Mouse (Mus musculus) gastrocnemius, adult 8-10 months (tissue): Measurements from ENCODE around the gene Ago4. TPM values are rescaled to one million over a fixed set of nuclear protein-coding genes. Genes with fewer than 3 reads are reported as not detected.

Experiments used
- DNase-seq, 2 experiments: peaks; one replicate each; pipeline ENCODE4 v3.0.0; 2022; ENCODE audit warnings: low spot score in 2 of 2
- microRNA-seq: library from miRNA; unstranded; fragments of <30 nt; microRNA quantifications from one replicate; pipeline ENCODE4 v1.2.0, GENCODE M21; 2022
- total RNA-seq, 4 experiments: library from RNA; stranded (reverse); gene quantifications; 2 replicates each; pipeline ENCODE4 v1.2.4; 2022

The Ago4 gene
- total RNA-seq, 4 experiments from 2014 or later = 4.8 to 6.6 (median 5.5) TPM

DNA sequence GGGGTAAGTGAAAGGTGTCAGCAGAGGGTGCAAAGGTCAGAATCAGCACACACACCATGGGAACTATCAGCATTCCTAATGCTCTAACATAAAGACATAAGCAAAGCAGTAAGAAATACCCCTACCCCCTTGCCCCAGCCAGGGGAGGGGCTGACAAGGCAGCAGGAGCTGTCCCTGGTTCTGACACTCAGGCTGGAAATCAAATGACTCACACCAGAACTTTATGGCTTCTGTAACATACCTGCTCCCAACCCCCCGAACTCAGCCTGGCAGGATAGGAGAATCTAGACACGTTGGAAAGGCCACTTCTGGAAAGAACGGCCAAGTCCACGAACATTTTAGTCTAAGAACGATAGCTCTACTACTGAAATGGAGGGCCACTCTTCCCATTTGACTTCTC, 60.2 kb downstream of the Ago4 start:
- no peak for DNase-seq

DNA sequence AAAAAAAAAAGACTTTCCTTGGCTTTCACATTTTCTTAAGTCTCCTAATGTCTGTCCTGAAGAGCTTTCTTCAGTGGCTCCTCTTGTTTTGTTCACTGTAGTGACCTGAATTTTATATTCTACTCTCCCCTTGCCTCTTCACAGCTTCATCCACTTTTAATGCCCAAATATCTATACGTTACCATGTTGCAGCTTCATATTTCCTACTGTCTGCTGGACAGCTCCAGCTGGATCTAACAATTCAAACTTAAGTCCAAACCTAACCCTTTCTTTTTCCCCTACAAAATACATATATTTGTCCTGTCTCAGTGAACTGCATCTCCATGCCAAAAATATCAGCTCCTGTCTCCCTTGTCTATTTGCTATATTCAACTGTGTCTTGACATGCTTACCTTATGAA, 63.9 kb downstream of the Ago4 start:
- DNase-seq = no peak

DNA sequence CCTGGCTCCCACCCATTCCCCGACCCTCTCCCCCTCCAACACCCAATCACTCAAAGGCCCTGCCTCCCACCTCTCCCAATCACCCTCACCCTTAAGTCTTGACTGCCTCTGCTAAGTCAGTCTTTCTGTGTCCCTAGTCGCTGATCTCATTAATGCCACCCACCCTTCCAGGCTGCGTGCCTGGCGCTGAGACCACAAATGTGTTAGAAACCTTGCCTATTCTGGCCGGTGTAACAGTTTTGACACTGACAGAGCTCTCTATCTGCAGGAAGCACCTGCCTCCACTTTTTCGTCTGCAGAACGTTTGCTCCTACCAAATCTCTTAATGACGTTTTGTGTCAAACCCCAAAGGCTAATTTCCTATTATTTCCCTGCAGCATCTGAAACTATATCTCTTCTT, 64.3 kb downstream of the Ago4 start:
- no peak for DNase-seq

DNA sequence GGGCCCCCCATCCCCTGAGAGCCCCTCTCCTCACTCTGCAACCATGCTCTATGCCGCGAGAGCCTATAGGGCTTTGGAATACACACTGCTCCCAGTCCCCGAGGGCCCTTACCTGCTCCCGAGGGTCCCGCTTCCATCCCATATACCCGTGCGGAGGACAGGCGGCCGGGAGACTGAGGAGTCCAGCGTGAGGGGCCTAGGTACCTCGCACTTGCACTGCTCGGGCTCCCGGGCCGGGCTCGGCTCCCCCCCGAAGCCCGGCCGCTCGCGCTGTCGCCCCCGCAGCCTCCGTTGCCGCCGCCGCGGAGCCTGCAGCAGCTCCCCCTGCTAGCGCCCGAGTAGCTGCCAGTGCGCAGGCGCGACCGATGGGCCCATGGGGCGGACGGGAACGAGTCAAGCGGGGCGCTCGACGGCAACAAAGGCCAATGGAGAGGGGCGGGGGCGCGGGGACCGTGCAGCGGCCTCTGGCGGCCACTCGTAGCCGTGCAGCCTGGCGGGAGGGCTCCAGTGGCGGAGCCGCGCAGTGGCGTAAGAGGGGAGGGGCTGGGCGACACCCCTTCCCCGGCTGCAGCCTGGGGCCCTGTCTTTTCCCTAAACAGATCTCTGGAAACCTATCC, 64.9 kb downstream of the Ago4 start, which contains the start of gene Ago1:
TSS of gene Ago1 (minus strand) at position 299 of the 617 bp plus-strand sequence.
- peak; percentile 90 to 92 for DNase-seq

DNA sequence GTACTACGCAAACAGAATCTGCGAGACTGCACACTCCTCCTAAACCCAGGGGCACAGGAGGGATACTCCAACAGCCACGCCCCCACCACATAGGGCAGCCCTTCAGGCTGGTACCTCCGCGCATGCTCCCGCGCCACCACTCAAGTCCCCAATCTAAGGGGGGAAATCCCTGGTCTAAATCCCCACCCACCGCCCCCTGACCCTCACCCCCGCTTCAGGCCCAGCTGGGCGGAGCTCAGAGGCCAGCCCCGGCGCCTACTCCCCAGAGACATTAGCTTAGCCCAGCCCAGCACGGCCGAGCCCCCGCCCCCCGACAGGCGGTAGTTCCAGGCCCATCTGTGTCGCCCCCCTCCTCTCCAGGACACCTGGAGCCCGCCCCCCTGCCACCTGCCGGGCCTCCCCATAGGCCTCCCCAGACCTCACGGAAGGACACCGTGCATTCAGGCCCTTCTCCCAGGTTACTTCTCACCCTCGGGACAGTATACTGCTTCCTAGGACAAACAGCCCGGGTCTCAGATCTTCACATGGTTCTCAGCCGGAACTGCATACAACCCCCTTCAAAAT, 65.5 kb downstream of the Ago4 start:
- peak; percentile 8 to 34 for DNase-seq

DNA sequence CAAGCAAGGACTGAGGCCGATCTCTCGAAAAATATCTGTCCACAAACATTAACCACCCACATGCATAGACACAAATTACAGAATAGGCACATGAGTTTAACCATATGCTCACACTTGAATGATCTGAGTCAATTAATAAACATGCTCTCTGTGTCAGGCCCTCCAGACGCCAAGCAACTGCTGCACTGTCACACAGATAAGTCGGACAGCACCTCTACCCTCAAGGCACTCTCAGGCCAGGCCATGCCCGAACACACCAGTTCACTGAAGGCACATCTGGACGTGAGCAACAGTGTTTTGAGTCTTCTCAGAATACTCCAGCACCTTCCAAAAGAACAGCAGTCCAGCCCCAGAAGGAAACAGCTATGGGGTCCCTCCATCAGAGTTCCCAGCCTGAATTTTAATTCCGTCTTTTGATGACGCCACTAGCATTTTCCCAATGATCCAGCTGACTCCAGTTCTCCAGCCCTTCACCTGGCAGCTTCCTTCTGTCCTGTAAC, 67.0 kb downstream of the Ago4 start:
- DNase-seq = no peak

DNA sequence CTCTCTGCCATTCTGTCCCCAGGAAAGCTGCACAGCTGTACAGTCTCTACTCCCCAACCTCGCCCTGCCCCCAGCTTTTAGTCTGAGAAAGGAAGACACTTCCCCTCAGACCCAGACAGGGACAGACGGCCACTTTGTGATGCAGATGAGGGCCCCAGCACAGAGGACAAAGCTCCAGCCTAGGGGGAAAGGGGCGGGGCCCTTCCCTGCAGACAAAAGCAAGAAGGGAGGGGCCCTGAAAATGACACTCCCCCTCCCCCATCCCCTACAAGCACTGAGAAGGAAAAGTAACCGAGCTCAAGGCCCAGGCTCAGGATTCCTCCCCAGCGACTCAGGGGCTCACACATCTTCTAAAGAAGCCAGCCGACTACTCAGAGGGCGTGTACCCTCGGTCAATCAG, 67.4 kb downstream of the Ago4 start:
- no peak for DNase-seq

DNA sequence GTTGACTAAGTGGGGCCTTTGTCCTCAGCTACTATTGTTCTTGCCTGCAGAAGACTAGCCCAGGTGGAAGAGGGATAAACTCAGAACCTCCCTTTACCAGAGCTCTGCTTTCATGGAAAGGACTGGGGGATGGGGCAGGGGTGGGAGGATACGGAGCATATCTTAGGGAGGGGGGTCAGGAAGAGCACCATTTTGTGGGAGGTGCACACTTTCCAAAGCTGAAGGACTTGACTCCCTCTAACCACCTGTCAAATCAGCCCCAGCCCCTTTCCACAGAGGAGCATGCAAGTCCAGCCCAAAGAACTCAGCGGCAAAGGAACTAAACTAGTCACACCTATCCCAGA, 68.4 kb downstream of the Ago4 start:
- DNase-seq = no peak

DNA sequence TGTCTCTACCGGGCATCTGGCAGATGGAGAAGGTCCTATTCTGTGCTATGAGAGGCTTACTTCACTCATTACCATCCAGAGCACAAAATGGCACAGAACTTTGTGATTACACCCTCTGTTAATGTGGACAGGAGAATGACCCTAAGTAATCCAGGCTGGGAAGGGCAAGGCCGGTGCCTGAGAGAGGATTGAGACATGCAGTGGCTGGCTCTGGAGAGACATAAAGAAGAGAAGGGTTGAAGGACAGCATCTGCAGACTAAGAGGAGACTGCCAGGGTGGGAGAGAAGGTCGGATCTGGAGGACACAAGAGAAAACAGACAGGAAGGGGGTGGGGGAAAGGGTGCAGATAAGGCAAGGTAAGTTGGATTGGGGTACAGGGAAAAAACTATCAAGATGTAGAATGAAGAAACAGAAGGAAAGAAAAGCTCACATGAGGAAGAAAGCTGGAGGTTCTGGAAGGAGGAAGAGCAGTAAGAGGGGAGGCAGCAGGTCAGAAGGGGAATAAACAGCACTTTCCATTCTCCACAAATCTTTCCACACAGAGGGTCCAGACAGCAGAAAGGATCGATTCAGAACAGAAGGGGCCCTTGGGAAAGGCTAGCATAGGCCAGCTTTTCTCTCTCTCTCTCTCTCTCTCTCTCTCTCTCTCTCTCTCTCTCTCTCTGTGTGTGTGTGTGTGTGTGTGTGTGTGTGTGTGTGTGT, 68.9 kb downstream of the Ago4 start:
- DNase-seq = no peak

DNA sequence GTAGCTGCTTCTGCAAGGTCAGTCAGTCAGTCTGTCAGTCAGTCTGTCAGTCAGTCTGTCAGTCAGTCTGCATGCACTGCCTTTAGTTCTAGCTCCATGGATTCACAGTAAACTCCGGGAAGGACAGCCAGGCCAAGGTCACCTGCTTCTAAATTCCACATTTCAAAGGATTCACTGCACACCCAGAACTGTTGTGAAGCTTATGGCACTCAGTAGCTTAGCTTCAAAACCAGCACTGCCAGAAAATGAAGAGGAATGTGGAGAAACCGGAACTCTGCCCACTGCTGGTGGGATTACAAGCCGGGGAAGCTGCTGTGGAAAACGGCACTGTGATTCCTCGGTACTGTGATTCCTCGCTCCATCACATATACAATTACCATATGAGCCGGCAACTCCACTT, 77.8 kb downstream of the Ago4 start:
- no peak for DNase-seq

DNA sequence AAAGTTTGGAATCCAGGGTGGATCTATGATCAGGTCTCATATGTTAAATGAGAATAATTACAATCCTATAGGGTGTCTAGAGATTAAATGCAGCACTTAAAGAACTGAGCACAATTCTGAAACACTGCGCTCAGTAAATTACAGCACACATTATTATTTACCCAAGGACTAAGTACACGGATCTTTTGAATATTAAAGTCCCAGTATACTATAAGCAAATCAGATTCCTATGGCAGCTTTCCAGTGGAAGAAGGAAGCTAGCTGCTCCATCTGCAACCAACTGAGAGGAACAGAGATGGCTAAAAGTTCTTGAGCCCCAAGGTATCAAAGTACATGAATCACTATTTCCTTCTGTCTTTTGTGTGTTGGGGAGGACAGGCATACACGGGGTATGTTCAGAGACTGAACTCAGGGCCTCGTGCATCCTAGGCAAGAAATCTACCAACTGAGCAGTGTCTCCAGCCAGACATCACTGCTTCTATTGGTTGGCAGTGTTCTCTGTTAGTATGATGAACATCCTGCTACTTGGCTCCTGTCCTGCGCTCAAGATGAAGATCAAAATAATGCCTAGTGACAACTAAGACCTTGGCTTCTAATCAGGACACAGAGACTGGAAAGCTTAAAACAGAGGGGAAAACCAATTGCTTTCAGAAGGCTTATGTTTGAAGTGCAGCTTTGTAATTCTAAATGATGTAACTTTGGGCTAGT, 78.6 kb downstream of the Ago4 start:
- no peak for DNase-seq

DNA sequence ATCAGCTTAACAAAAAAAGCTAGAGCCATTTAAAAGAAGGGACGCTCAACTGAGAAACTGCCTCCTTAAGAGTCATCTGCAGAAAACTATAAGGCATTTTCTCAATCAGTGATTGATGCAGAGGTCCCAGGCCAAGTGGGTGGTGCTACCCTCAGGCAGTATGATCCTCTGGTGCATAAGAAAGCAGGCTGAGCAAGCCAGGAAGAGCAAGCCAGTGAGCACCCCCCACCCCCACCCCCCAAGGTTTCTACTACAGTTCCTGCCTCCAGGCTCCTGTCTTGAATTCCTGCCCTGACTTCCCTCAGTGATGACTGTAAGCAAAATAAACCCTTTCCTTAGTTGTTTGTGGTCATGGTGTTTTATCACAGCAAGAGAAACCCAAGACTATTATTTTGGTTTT, 83.0 kb downstream of the Ago4 start:
- no peak for DNase-seq

DNA sequence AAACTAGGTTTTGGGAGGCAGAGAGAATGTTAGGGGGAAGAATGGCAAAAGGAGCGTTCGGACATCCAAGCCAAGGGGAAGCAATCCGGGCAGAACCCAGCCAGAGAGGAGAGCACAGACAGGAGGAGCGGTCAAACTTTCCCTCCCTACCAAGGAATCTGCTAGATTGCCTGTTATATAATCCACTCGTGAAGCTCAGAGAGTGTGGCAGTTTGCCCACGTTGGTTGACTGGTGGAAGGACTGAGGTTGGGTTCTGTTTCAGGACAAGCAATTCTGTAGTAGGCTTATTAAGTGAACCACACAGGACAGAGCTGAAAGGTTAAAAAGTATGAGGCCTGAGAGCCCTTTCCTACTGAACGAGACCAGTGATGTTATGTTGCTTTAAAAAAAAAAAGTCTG, 86.1 kb downstream of the Ago4 start:
- DNase-seq = peak in 1 of 2 experiments; percentile 40

DNA sequence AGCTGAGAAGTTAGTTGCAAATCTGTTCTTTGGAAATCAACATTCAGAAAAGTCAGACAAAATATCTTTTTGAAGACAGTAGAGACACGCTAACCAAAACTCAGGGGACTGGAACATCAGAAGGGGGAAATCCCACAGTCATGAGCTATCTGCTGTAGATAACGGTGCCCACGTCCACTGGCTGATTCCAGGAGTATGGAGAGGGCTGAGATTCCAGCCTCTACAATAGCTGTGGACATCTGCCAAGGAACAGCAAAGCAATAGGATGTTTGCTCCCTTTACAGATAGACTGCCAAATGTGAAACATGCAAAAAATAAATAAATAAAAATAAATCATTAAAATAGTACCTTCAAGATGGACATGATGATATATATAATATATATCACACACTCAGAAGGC, 88.7 kb downstream of the Ago4 start:
- no peak for DNase-seq

Small RNAs within 50 kb of the gene (microRNA-seq; reads per million reads assigned to microRNA genes)
- not detected for gene Mir7119

Other genes starting within 250 kb of the Ago4 start
- gene Col8a2, start 246.7 kb downstream of the Ago4 start, total RNA-seq = 1 to 10 TPM in 2 of 4 experiments, under 1 TPM in 2; 0.46 to 1.6 (median 1.1) TPM
- gene Adprhl2, start 211.8 kb downstream of the Ago4 start, total RNA-seq = 1 to 10 TPM; 8.1 to 9.5 (median 9.0) TPM
- under 1 TPM in 3 of 4 experiments, not detected in 1; 0.17 to 0.87 (median 0.40) TPM for gene Tekt2, start 207.8 kb downstream of the Ago4 start, total RNA-seq
- gene Ago3, start 103.9 kb downstream of the Ago4 start, total RNA-seq = 10 to 100 TPM in 1 of 4 experiments, 1 to 10 TPM in 3; 6.8 to 11.5 (median 8.0) TPM
- 1 to 10 TPM; 5.1 to 6.8 (median 6.0) TPM for gene Ago1, start 64.9 kb downstream of the Ago4 start, total RNA-seq
- gene Clspn, start 23.5 kb upstream of the Ago4 start, total RNA-seq = under 1 TPM in 1 of 4 experiments, not detected in 3; 0.10 TPM
- 10 to 100 TPM; 23.3 to 32.6 (median 27.5) TPM for gene 5730409E04Rik, start 76.3 kb upstream of the Ago4 start, total RNA-seq
- 10 to 100 TPM; 71.8 to 91.6 (median 87.9) TPM for gene Psmb2, start 144.2 kb upstream of the Ago4 start, total RNA-seq
- gene Tfap2e, start 202.8 kb upstream of the Ago4 start, total RNA-seq = not detected
- 10 to 100 TPM; 13.8 to 15.2 (median 14.6) TPM for gene Ncdn, start 220.0 kb upstream of the Ago4 start, total RNA-seq
- 10 to 100 TPM; 28.2 to 37.7 (median 33.6) TPM for gene AU040320, start 220.1 kb upstream of the Ago4 start, total RNA-seq